Mouse (Mus musculus) C2C12 (cell line): ENCODE results near the gene 4930579F01Rik. TPM values are rescaled to one million over a fixed set of nuclear protein-coding genes. Genes with fewer than 3 reads are reported as not detected.

Experiments
- H3K27me3 ChIP-seq: one replicate; pipeline ENCODE4 v1.6.1; 2011; ENCODE audit not compliant: control insufficient read depth, insufficient read depth, insufficient read length
- H3K36me3 ChIP-seq: one replicate; pipeline ENCODE4 v1.6.1; 2011; ENCODE audit not compliant: control insufficient read depth, insufficient read depth
- H3K4me3 ChIP-seq: one replicate; pipeline ENCODE4 v1.5.1; 2011; ENCODE audit warnings: mild to moderate bottlenecking, control low read depth; ENCODE audit not compliant: poor library complexity, insufficient read depth, severe bottlenecking
- H3K79me2 ChIP-seq: one replicate; pipeline ENCODE4 v1.6.1; 2011; ENCODE audit not compliant: control insufficient read depth, insufficient read depth
- H3K79me3 ChIP-seq: one replicate; pipeline ENCODE4 v1.6.1; 2011; ENCODE audit warnings: low read depth, control low read depth
- H3ac ChIP-seq: one replicate; pipeline ENCODE3; 2011; ENCODE audit warnings: low read depth; ENCODE audit not compliant: control insufficient read depth, insufficient read length
- CEBPB ChIP-seq: IDR thresholded peaks from one replicate; pipeline ENCODE4 v1.6.1; 2011; ENCODE audit warnings: low read depth, mild to moderate bottlenecking, control low read depth, moderate library complexity
- CTCF ChIP-seq: IDR thresholded peaks from one replicate; pipeline ENCODE4 v1.5.1; 2011; ENCODE audit not compliant: control insufficient read depth, insufficient read depth, insufficient read length
- FOSL1 ChIP-seq: IDR thresholded peaks from one replicate; pipeline ENCODE4 v1.8.0; 2011; ENCODE audit warnings: mild to moderate bottlenecking, low read length; ENCODE audit not compliant: poor library complexity, insufficient read depth, severe bottlenecking
- MAX ChIP-seq: IDR thresholded peaks from one replicate; pipeline ENCODE4 v1.6.1; 2011; ENCODE audit warnings: mild to moderate bottlenecking, control low read depth
- MYOD1 ChIP-seq: IDR thresholded peaks from one replicate; pipeline ENCODE4 v1.6.1; 2011; ENCODE audit warnings: low read depth; ENCODE audit not compliant: control insufficient read depth, insufficient read length
- MYOG ChIP-seq: IDR thresholded peaks from one replicate; pipeline ENCODE4 v1.6.1; 2011; ENCODE audit not compliant: control insufficient read depth, insufficient read length; ENCODE audit errors: extremely low read depth
- USF1 ChIP-seq: IDR thresholded peaks from one replicate; pipeline ENCODE4 v1.6.1; 2011; ENCODE audit warnings: low read depth, mild to moderate bottlenecking, control low read depth, moderate library complexity
- polyA plus RNA-seq: library from polyadenylated mRNA; unstranded; fragments of >200 nt; fragmentation: generic; extraction: Trizol; gene quantifications from one replicate; pipeline ENCODE4 v1.2.1, GENCODE M21; 2012; ENCODE audit warnings: missing spikeins

The 4930579F01Rik gene
- polyA plus RNA-seq, 1 experiment = not detected

- TF ChIP-seq CTCF = no peak
- TF ChIP-seq FOSL1 = no peak
- no peak for TF ChIP-seq CEBPB
- TF ChIP-seq MYOG = no peak
- TF ChIP-seq USF1 = no peak
- TF ChIP-seq MAX = no peak
- no peak for TF ChIP-seq MYOD1
- no peaks in the 10 kb centered on the region for H3K79me3 ChIP-seq
- no peak overlapping the region for H3K4me3 ChIP-seq
- no peaks in the 10 kb centered on the region for H3K36me3 ChIP-seq
- no peaks in the 10 kb centered on the region for H3K27me3 ChIP-seq
- H3ac ChIP-seq = no peak overlapping the region
- no peaks in the 10 kb centered on the region for H3K79me2 ChIP-seq
Observed at GRCm38 (mm10) chr3:138212431-138212951, 18.9 kb upstream of the 4930579F01Rik start.

- Histone ChIP-seq H3K36me3 (no peaks in the 10 kb centered on the region), H3K4me3 (no peak overlapping the region), H3K27me3 (no peaks in the 10 kb centered on the region), H3ac (no peak overlapping the region), H3K79me3 (no peaks in the 10 kb centered on the region), H3K79me2 (no peaks in the 10 kb centered on the region)
- TF ChIP-seq MAX (no peak), CEBPB (no peak), MYOG (no peak), USF1 (no peak), MYOD1 (no peak), CTCF (no peak), FOSL1 (no peak)
Observed at GRCm38 (mm10) chr3:138210432-138211075, 16.9 kb upstream of the 4930579F01Rik start.

DNA sequence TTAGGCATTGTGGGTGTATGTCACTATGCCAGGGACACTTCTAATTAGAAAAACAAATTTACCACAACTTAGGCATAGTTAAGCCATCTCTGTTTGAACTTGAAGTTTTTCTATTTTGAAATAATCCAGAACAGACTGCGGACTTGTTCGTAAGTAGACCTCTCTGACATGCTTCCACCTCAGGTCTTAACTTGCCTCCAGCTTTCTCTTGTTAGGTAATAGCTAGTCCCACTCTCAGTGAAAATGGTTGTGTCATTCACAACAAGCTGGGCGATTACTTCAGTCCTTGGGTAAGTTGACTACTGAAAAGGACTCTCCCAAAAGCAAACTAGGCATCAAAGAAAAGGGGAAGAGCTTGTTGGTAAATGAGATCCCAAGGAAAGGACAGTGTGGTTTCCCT lies 15.2 kb upstream of the 4930579F01Rik start:
- TF ChIP-seq CTCF (no peak), CEBPB (no peak), MYOG (no peak), MAX (no peak), USF1 (no peak), MYOD1 (no peak)
- H3K4me3 ChIP-seq = no peak overlapping the region
- H3K36me3 ChIP-seq = no peaks in the 10 kb centered on the region
- H3ac ChIP-seq = no peak overlapping the region
- no peaks in the 10 kb centered on the region for H3K27me3 ChIP-seq
- H3K79me2 ChIP-seq = no peaks in the 10 kb centered on the region
- H3K79me3 ChIP-seq = no peaks in the 10 kb centered on the region

- Histone ChIP-seq H3K36me3 (no peaks in the 10 kb centered on the region), H3ac (no peak overlapping the region), H3K4me3 (no peak overlapping the region), H3K27me3 (peaks cover 3% of the 10 kb centered on the region), H3K79me3 (no peaks in the 10 kb centered on the region), H3K79me2 (no peaks in the 10 kb centered on the region)
- TF ChIP-seq FOSL1 (no peak), USF1 (no peak), MAX (no peak), MYOG (no peak), MYOD1 (no peak), CTCF (no peak)
Observed at GRCm38 (mm10) chr3:138198722-138199068, 5.1 kb upstream of the 4930579F01Rik start.

- H3ac ChIP-seq = peak overlapping the region; percentile 30
- no peaks in the 10 kb centered on the region for H3K27me3 ChIP-seq
- no peaks in the 10 kb centered on the region for H3K79me3 ChIP-seq
- TF ChIP-seq MYOD1 (no peak), CEBPB (peak; percentile 78), CTCF (peak; percentile 54)
- H3K36me3 ChIP-seq = no peaks in the 10 kb centered on the region
- no peaks in the 10 kb centered on the region for H3K79me2 ChIP-seq
- H3K4me3 ChIP-seq = no peak overlapping the region
Observed at GRCm38 (mm10) chr3:138197973-138198721, 4.5 kb upstream of the 4930579F01Rik start.
